Mouse (Mus musculus) forebrain, embryonic 10.5 days (tissue): ENCODE data around the gene Vps8. TPM values are rescaled to one million over a fixed set of nuclear protein-coding genes. Genes with fewer than 3 reads are reported as not detected.

ENCODE experiments used
- DNase-seq: peaks from one replicate; pipeline ENCODE4 v3.0.0-alpha.2; 2017; ENCODE audit warnings: low spot score; ENCODE audit errors: extremely low spot score
- H3K27ac ChIP-seq: fragments of 300-500 bp; sonication (generic); 2 replicates; pipeline ENCODE4 v1.5.1; 2016; ENCODE audit warnings: mild to moderate bottlenecking
- H3K27me3 ChIP-seq: fragments of 300-500 bp; sonication (generic); 2 replicates; pipeline ENCODE4 v1.6.1; 2016; ENCODE audit warnings: mild to moderate bottlenecking; ENCODE audit not compliant: poor library complexity, severe bottlenecking
- H3K36me3 ChIP-seq: fragments of 300-500 bp; sonication (generic); replicated peaks from 2 replicates; pipeline ENCODE4 v1.6.1; 2016; ENCODE audit warnings: mild to moderate bottlenecking, moderate library complexity
- H3K4me1 ChIP-seq: fragments of 300-500 bp; sonication (generic); 2 replicates; pipeline ENCODE4 v1.6.1; 2016
- H3K4me3 ChIP-seq: fragments of 300-500 bp; sonication (generic); 2 replicates; pipeline ENCODE4 v1.5.1; 2016; ENCODE audit warnings: mild to moderate bottlenecking, moderate library complexity
- H3K9me3 ChIP-seq: fragments of 300-500 bp; sonication (generic); 2 replicates; pipeline ENCODE4 v1.6.1; 2016; ENCODE audit warnings: mild to moderate bottlenecking, moderate library complexity
- WGBS: fragments of 180-500 bp; shearing (Covaris S2); methylation state at CpG from one replicate; pipeline ENCODE4 v1.1.7; 2016; 5-methylcytosine and 5-hydroxymethylcytosine counted together
- polyA plus RNA-seq: library from polyadenylated mRNA; unstranded; fragments of >200 nt; fragmentation: Nextera tagmentation; extraction: Ambion mirVana; gene quantifications from 2 replicates; pipeline ENCODE4 v1.2.1, GENCODE M21; 2016

The Vps8 gene
- polyA plus RNA-seq, 1 experiment from 2014 or later = 21.0 TPM

- Histone ChIP-seq H3K4me3 (no peak overlapping the region), H3K4me1 (peaks cover 16% of the 10 kb centered on the region), H3K27me3 (no peaks in the 10 kb centered on the region), H3K27ac (no peak overlapping the region), H3K36me3 (peaks cover 11% of the 10 kb centered on the region), H3K9me3 (no peaks in the 10 kb centered on the region)
- WGBS = 92% methylated on average over 6 of the region's 6 CpGs
- no peak for DNase-seq
Measured at GRCm38 (mm10) chr16:21494681-21495080, 71.8 kb downstream of the Vps8 start.

- 94% methylated on average over 9 of the region's 9 CpGs for WGBS
Measured at GRCm38 (mm10) chr16:21496799-21497198, 73.9 kb downstream of the Vps8 start.

GRCm38 (mm10) chr16:21497627-21498026 lies 74.7 kb downstream of the Vps8 start:
- Histone ChIP-seq H3K9me3 (no peaks in the 10 kb centered on the region), H3K36me3 (peaks cover 11% of the 10 kb centered on the region), H3K27ac (no peak overlapping the region), H3K4me3 (no peak overlapping the region), H3K4me1 (peaks cover 12% of the 10 kb centered on the region), H3K27me3 (no peaks in the 10 kb centered on the region)
- no peak for DNase-seq
- 79% methylated on average over 3 of the region's 3 CpGs for WGBS

More at GRCm38 (mm10) chr16:21496799-21497198, 73.9 kb downstream of the Vps8 start:
- no peaks in the 10 kb centered on the region for H3K27me3 ChIP-seq
- peaks cover 11% of the 10 kb centered on the region for H3K36me3 ChIP-seq
- H3K4me1 ChIP-seq = peaks cover 17% of the 10 kb centered on the region
- no peaks in the 10 kb centered on the region for H3K9me3 ChIP-seq
- DNase-seq = no peak
- no peak overlapping the region for H3K4me3 ChIP-seq
- H3K27ac ChIP-seq = no peak overlapping the region

- no peak for DNase-seq
- Histone ChIP-seq H3K27ac (no peak overlapping the region), H3K4me1 (peaks cover 7% of the 10 kb centered on the region; the same call in 1 of the 2 replicates), H3K9me3 (no peaks in the 10 kb centered on the region), H3K36me3 (peaks cover 11% of the 10 kb centered on the region), H3K27me3 (no peaks in the 10 kb centered on the region), H3K4me3 (no peak overlapping the region)
- WGBS = 93% methylated on average over 4 of the region's 4 CpGs
Measured at GRCm38 (mm10) chr16:21498984-21499383, 76.1 kb downstream of the Vps8 start.

GRCm38 (mm10) chr16:21499656-21500055 lies 76.7 kb downstream of the Vps8 start:
- peaks cover 11% of the 10 kb centered on the region for H3K36me3 ChIP-seq
- no peak overlapping the region for H3K27ac ChIP-seq
- no peak for DNase-seq
- H3K27me3 ChIP-seq = no peaks in the 10 kb centered on the region
- H3K4me1 ChIP-seq = peaks cover 7% of the 10 kb centered on the region; the same call in 1 of the 2 replicates
- no peaks in the 10 kb centered on the region for H3K9me3 ChIP-seq
- WGBS = 79% methylated on average over 7 of the region's 7 CpGs
- H3K4me3 ChIP-seq = no peak overlapping the region

GRCm38 (mm10) chr16:21518833-21519232 lies 95.9 kb downstream of the Vps8 start:
- Histone ChIP-seq H3K4me1 (no peaks in the 10 kb centered on the region), H3K4me3 (no peak overlapping the region), H3K36me3 (peaks cover 5% of the 10 kb centered on the region), H3K9me3 (peaks cover 3% of the 10 kb centered on the region; the same call in 1 of the 2 replicates), H3K27ac (no peak overlapping the region), H3K27me3 (no peaks in the 10 kb centered on the region)
- DNase-seq = no peak
- WGBS = 90% methylated on average over 9 of the region's 9 CpGs

- no peaks in the 10 kb centered on the region for H3K27me3 ChIP-seq
- H3K36me3 ChIP-seq = 0 out of 2 replicates have a peak, but pooled peaks cover 3% of the 10 kb centered on the region
- H3K4me3 ChIP-seq = no peak overlapping the region
- no peaks in the 10 kb centered on the region for H3K4me1 ChIP-seq
- no peak overlapping the region for H3K27ac ChIP-seq
- no peak for DNase-seq
- H3K9me3 ChIP-seq = no peaks in the 10 kb centered on the region
Measured at GRCm38 (mm10) chr16:21519785-21520184, 96.9 kb downstream of the Vps8 start.

GRCm38 (mm10) chr16:21523738-21524137 lies 100.8 kb downstream of the Vps8 start:
- Histone ChIP-seq H3K27me3 (no peaks in the 10 kb centered on the region), H3K27ac (no peak overlapping the region), H3K36me3 (peaks cover 8% of the 10 kb centered on the region; the same call in 1 of the 2 replicates), H3K4me1 (no peaks in the 10 kb centered on the region), H3K4me3 (no peak overlapping the region), H3K9me3 (no peaks in the 10 kb centered on the region)
- no peak for DNase-seq
- 89% methylated on average over 4 of the region's 4 CpGs for WGBS

- Histone ChIP-seq H3K4me3 (no peak overlapping the region), H3K27ac (no peak overlapping the region), H3K9me3 (no peaks in the 10 kb centered on the region), H3K27me3 (no peaks in the 10 kb centered on the region), H3K4me1 (no peaks in the 10 kb centered on the region), H3K36me3 (peaks cover 8% of the 10 kb centered on the region; the same call in 1 of the 2 replicates)
- WGBS = 89% methylated on average over 1 of the region's 1 CpGs
- DNase-seq = no peak
Measured at GRCm38 (mm10) chr16:21525376-21525775, 102.5 kb downstream of the Vps8 start.

GRCm38 (mm10) chr16:21527271-21528007 lies 104.5 kb downstream of the Vps8 start:
- H3K4me3 ChIP-seq = no peak overlapping the region
- 91% methylated on average over 10 of the region's 10 CpGs for WGBS
- no peaks in the 10 kb centered on the region for H3K4me1 ChIP-seq
- no peaks in the 10 kb centered on the region for H3K27me3 ChIP-seq
- DNase-seq = no peak
- H3K36me3 ChIP-seq = peaks cover 8% of the 10 kb centered on the region; the same call in 1 of the 2 replicates
- no peaks in the 10 kb centered on the region for H3K9me3 ChIP-seq
- no peak overlapping the region for H3K27ac ChIP-seq

GRCm38 (mm10) chr16:21533503-21533902 lies 110.6 kb downstream of the Vps8 start:
- DNase-seq = no peak
- WGBS = 92% methylated on average over 4 of the region's 4 CpGs
- no peaks in the 10 kb centered on the region for H3K9me3 ChIP-seq
- H3K36me3 ChIP-seq = 0 out of 2 replicates have a peak, but pooled peaks cover 2% of the 10 kb centered on the region
- no peak overlapping the region for H3K4me3 ChIP-seq
- no peak overlapping the region for H3K27ac ChIP-seq
- H3K27me3 ChIP-seq = no peaks in the 10 kb centered on the region
- H3K4me1 ChIP-seq = peaks cover 4% of the 10 kb centered on the region; the same call in 1 of the 2 replicates

GRCm38 (mm10) chr16:21536240-21537005 lies 113.5 kb downstream of the Vps8 start:
- H3K27me3 ChIP-seq = no peaks in the 10 kb centered on the region
- H3K27ac ChIP-seq = no peak overlapping the region
- H3K36me3 ChIP-seq = 0 out of 2 replicates have a peak, but pooled peaks cover 2% of the 10 kb centered on the region
- H3K4me1 ChIP-seq = peaks cover 7% of the 10 kb centered on the region; the same call in 1 of the 2 replicates
- no peaks in the 10 kb centered on the region for H3K9me3 ChIP-seq
- DNase-seq = no peak
- WGBS = 90% methylated on average over 7 of the region's 7 CpGs
- no peak overlapping the region for H3K4me3 ChIP-seq

GRCm38 (mm10) chr16:21537312-21537711 lies 114.4 kb downstream of the Vps8 start:
- Histone ChIP-seq H3K27me3 (no peaks in the 10 kb centered on the region), H3K4me1 (peaks cover 7% of the 10 kb centered on the region; the same call in 1 of the 2 replicates), H3K4me3 (no peak overlapping the region), H3K27ac (no peak overlapping the region), H3K9me3 (no peaks in the 10 kb centered on the region), H3K36me3 (0 out of 2 replicates have a peak, but pooled peaks cover 2% of the 10 kb centered on the region)
- 50% methylated on average over 3 of the region's 3 CpGs for WGBS
- no peak for DNase-seq
